Mouse (Mus musculus) midbrain, postnatal 0 days (tissue): ENCODE results near the gene Hoxd11. TPM values are rescaled to one million over a fixed set of nuclear protein-coding genes. Genes with fewer than 3 reads are reported as not detected.

Experiments
- ATAC-seq: fragments of 200-750 bp; cut with Nextera tagmentation; 2 replicates; pipeline ENCODE4 v1.8.0; 2017; ENCODE audit warnings: moderate number of reproducible peaks, mild to moderate bottlenecking, moderate TSS enrichment, moderate library complexity; ENCODE audit not compliant: low FRiP score
- DNase-seq: peaks from one replicate; pipeline ENCODE4 v3.0.0-alpha.2; 2015; ENCODE audit warnings: low spot score
- H3K27ac ChIP-seq: fragments of 300-500 bp; sonication (generic); 2 replicates; pipeline ENCODE4 v1.5.1; 2014; ENCODE audit warnings: low read depth, mild to moderate bottlenecking, low read length, mixed read lengths
- H3K27me3 ChIP-seq: fragments of 300-500 bp; sonication (generic); 2 replicates; pipeline ENCODE4 v1.6.1; 2014; ENCODE audit warnings: low read length, control low read depth, mixed read lengths; ENCODE audit not compliant: insufficient read depth
- H3K36me3 ChIP-seq: fragments of 300-500 bp; sonication (generic); 2 replicates; pipeline ENCODE4 v1.6.1; 2014; ENCODE audit warnings: low read length, control low read depth, mixed read lengths; ENCODE audit not compliant: insufficient read depth
- H3K4me1 ChIP-seq: fragments of 300-500 bp; sonication (generic); 2 replicates; pipeline ENCODE4 v1.6.1; 2014; ENCODE audit warnings: mild to moderate bottlenecking, control low read depth, antibody characterized with exemption, low read length, mixed read lengths; ENCODE audit not compliant: insufficient read depth
- H3K4me2 ChIP-seq: fragments of 300-500 bp; sonication (generic); 2 replicates; pipeline ENCODE4 v1.6.1; 2014; ENCODE audit warnings: low read depth, mild to moderate bottlenecking, low read length, mixed read lengths; ENCODE audit not compliant: poor library complexity, severe bottlenecking
- H3K4me3 ChIP-seq: fragments of 300-500 bp; sonication (generic); 2 replicates; pipeline ENCODE4 v1.5.1; 2014; ENCODE audit warnings: low read depth, mild to moderate bottlenecking, low read length, moderate library complexity
- H3K9ac ChIP-seq: fragments of 300-500 bp; sonication (generic); replicated peaks from 2 replicates; pipeline ENCODE4 v1.6.1; 2014; ENCODE audit warnings: mild to moderate bottlenecking, low read length, moderate library complexity, mixed read lengths; ENCODE audit not compliant: poor library complexity, severe bottlenecking
- H3K9me3 ChIP-seq: fragments of 300-500 bp; sonication (generic); 2 replicates; pipeline ENCODE4 v1.6.1; 2016; ENCODE audit warnings: low read length, control low read depth
- CTCF ChIP-seq: IDR thresholded peaks from 2 replicates; pipeline ENCODE4 v1.5.1; 2016; ENCODE audit warnings: antibody characterized with exemption, mild to moderate bottlenecking
- WGBS: fragments of 180-500 bp; shearing (Covaris S2); extraction: QIAGEN DNeasy Blood & Tissue Kit; methylation state at CpG from one replicate; pipeline ENCODE4 v1.1.7; 2014; 5-methylcytosine and 5-hydroxymethylcytosine counted together
- polyA plus RNA-seq: library from polyadenylated mRNA; unstranded; fragments of >200 nt; fragmentation: Nextera tagmentation; extraction: Ambion mirVana; gene quantifications from 2 replicates; pipeline ENCODE4 v1.2.1, GENCODE M21; 2015
- total RNA-seq: library from RNA; depleted of rRNA; stranded (reverse); fragments of >200 nt; gene quantifications from 2 replicates; pipeline ENCODE4 v1.2.3, GENCODE M21; 2014

Gene Hoxd11
- total and polyA plus RNA-seq, 2 experiments from 2014 or later = not detected

GRCm38 (mm10) chr2:74661685-74662084 is 17.7 kb upstream of the Hoxd11 start:
- Histone ChIP-seq H3K9ac (no peak overlapping the region), H3K36me3 (no peaks in the 10 kb centered on the region), H3K9me3 (no peaks in the 10 kb centered on the region), H3K4me3 (peak overlapping the region; percentile 21; the same call in 1 of the 2 replicates), H3K27ac (no peak overlapping the region), H3K4me2 (peak overlapping the region; percentile 36), H3K4me1 (no peaks in the 10 kb centered on the region), H3K27me3 (peaks cover 72% of the 10 kb centered on the region)
- peak; percentile 73 for TF ChIP-seq CTCF
- DNase-seq (peak; percentile 83), ATAC-seq (peak; percentile 62; the same call in 1 of the 2 replicates)
- 0% methylated on average over 14 of the region's 14 CpGs for WGBS

GRCm38 (mm10) chr2:74663291-74663925 is 15.9 kb upstream of the Hoxd11 start:
- H3K27ac ChIP-seq = no peak overlapping the region
- H3K4me2 ChIP-seq = no peak overlapping the region
- peaks cover 85% of the 10 kb centered on the region for H3K27me3 ChIP-seq
- ATAC-seq (no peak), DNase-seq (peak; percentile 77)
- no peak overlapping the region for H3K4me3 ChIP-seq
- H3K4me1 ChIP-seq = peaks cover under 1% of the 10 kb centered on the region; the same call in 1 of the 2 replicates
- WGBS = 6% methylated on average over 18 of the region's 18 CpGs
- no peak overlapping the region for H3K9ac ChIP-seq
- H3K9me3 ChIP-seq = no peaks in the 10 kb centered on the region
- peak; percentile 84 for TF ChIP-seq CTCF
- no peaks in the 10 kb centered on the region for H3K36me3 ChIP-seq

GRCm38 (mm10) chr2:74666411-74666810 is 12.9 kb upstream of the Hoxd11 start:
- Histone ChIP-seq H3K9me3 (no peaks in the 10 kb centered on the region), H3K36me3 (no peaks in the 10 kb centered on the region), H3K4me2 (no peak overlapping the region), H3K4me1 (peaks cover 3% of the 10 kb centered on the region; the same call in 1 of the 2 replicates), H3K9ac (no peak overlapping the region), H3K27me3 (peaks cover 89% of the 10 kb centered on the region), H3K4me3 (no peak overlapping the region), H3K27ac (no peak overlapping the region)
- TF ChIP-seq CTCF = no peak
- WGBS = 4% methylated on average over 7 of the region's 7 CpGs
- DNase-seq = no peak
- no peak for ATAC-seq

GRCm38 (mm10) chr2:74667191-74667841 is 12.0 kb upstream of the Hoxd11 start:
- peaks cover 3% of the 10 kb centered on the region; the same call in 1 of the 2 replicates for H3K4me1 ChIP-seq
- TF ChIP-seq CTCF = no peak
- no peak for DNase-seq
- H3K4me3 ChIP-seq = no peak overlapping the region
- H3K27ac ChIP-seq = no peak overlapping the region
- 2% methylated on average over 35 of the region's 36 CpGs for WGBS
- peaks cover 89% of the 10 kb centered on the region for H3K27me3 ChIP-seq
- H3K4me2 ChIP-seq = no peak overlapping the region
- ATAC-seq = no peak
- no peaks in the 10 kb centered on the region for H3K36me3 ChIP-seq
- H3K9me3 ChIP-seq = no peaks in the 10 kb centered on the region
- no peak overlapping the region for H3K9ac ChIP-seq

- no peak for ATAC-seq
Measured at GRCm38 (mm10) chr2:74667842-74668357, 11.5 kb upstream of the Hoxd11 start, which contains the start of gene Hoxd13. TSS of gene Hoxd13 (plus strand) at chr2:74668310.

More at GRCm38 (mm10) chr2:74667842-74668357, 11.5 kb upstream of the Hoxd11 start, which contains the start of gene Hoxd13:
- H3K36me3 ChIP-seq = no peaks in the 10 kb centered on the region
- H3K4me1 ChIP-seq = peaks cover 3% of the 10 kb centered on the region; the same call in 1 of the 2 replicates
- no peak for DNase-seq
- H3K9me3 ChIP-seq = no peaks in the 10 kb centered on the region
- H3K27me3 ChIP-seq = peaks cover 89% of the 10 kb centered on the region
- H3K4me3 ChIP-seq = peak within 1 kb of the TSS; percentile 9; the same call in 1 of the 2 replicates
- WGBS = under 1% methylated on average over 14 of the region's 51 CpGs
- no peak within 1 kb of the TSS for H3K9ac ChIP-seq
- no peak for TF ChIP-seq CTCF
- H3K4me2 ChIP-seq = peak within 1 kb of the TSS; percentile 26
- H3K27ac ChIP-seq = no peak within 1 kb of the TSS
